Mouse (Mus musculus): Measurements from ENCODE around the gene Dmrtc2. TPM values are rescaled to one million over a fixed set of nuclear protein-coding genes. Genes with fewer than 3 reads are reported as not detected.

Gene Dmrtc2
- polyA plus RNA-seq, 1 experiment: not detected

DNA sequence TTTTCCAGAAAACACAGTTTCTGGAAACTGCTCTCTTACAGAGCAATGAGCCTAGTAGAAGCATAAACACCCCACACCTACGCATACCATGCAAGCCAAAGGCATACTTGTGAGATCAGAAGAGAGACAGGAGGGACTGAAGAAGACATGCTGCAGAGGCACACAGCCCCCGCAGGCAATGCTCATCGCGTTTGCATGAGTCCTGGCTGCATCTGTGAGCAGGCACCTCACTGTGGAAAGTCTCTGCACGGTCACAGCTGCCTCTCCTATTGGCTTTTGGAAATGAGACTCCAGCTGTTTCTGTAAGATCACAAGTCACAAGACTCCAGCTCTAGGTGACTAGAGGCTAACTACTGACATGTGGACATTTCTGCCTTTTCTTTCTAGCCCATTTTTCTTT is 19.7 kb upstream of the Dmrtc2 start:
- Histone ChIP-seq H3K4me1 (peaks cover 75% of the 10 kb centered on the region), H3K27me3 (replicated peaks) (no peaks in the 10 kb centered on the region), H3K4me3 (replicated peaks) (peak overlapping the region; percentile 66), H3K36me3 (replicated peaks; ENCODE audit: low read length) (no peaks in the 10 kb centered on the region), H3K9me3 (no peaks in the 10 kb centered on the region)
- TF ChIP-seq GATA1 (IDR thresholded peaks at IDR 0.05; ENCODE audit: borderline replicate concordance, low read length) (no peak), FLI1 (IDR thresholded peaks at IDR 0.05; ENCODE audit: low read length) (no peak)

DNA sequence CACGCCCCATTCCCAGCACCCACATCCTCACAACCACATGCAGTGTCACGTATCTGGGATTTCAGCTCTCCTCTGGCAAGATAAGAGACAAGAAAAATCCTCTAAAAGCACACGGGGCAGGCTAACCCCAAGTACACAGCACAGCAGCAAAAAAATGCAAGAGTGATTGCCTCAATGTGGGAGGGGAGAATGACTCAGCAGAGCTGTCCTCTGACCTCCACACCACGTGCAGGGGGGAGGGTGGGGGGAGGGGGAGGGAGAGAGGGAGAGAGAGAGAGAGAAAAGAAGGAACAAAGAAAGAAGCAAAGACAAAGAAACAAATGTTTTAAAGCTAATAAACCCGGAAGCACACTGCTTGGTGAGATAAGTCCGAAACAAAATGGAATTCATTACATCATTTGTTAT is 19.0 kb upstream of the Dmrtc2 start:
- H3K4me1 ChIP-seq: peaks cover 75% of the 10 kb centered on the region

GRCm38 (mm10) chr7:24851596-24852325 is 18.1 kb upstream of the Dmrtc2 start:
- TF ChIP-seq GATA1 (IDR thresholded peaks at IDR 0.05; ENCODE audit: borderline replicate concordance, low read length): no peak
- no peak for TF ChIP-seq FLI1 (IDR thresholded peaks at IDR 0.05; ENCODE audit: low read length)
- Histone ChIP-seq H3K36me3 (replicated peaks; ENCODE audit: low read length) (no peaks in the 10 kb centered on the region), H3K9me3 (no peaks in the 10 kb centered on the region), H3K4me3 (replicated peaks) (peak overlapping the region; percentile 85), H3K4me1 (peaks cover 75% of the 10 kb centered on the region), H3K27me3 (replicated peaks) (no peaks in the 10 kb centered on the region)

More for the DNA sequence above, 19.0 kb upstream of the Dmrtc2 start:
- no peaks in the 10 kb centered on the region for H3K27me3 ChIP-seq (replicated peaks)
- H3K36me3 ChIP-seq (replicated peaks; ENCODE audit: low read length): no peaks in the 10 kb centered on the region
- H3K9me3 ChIP-seq: no peaks in the 10 kb centered on the region
- peak overlapping the region; percentile 87 for H3K4me3 ChIP-seq (replicated peaks)
- TF ChIP-seq GATA1 (IDR thresholded peaks at IDR 0.05; ENCODE audit: borderline replicate concordance, low read length) (no peak), FLI1 (IDR thresholded peaks at IDR 0.05; ENCODE audit: low read length) (no peak)

- Histone ChIP-seq H3K9me3 (no peaks in the 10 kb centered on the region), H3K36me3 (replicated peaks; ENCODE audit: low read length) (no peaks in the 10 kb centered on the region), H3K27me3 (replicated peaks) (no peaks in the 10 kb centered on the region), H3K4me1 (peaks cover 82% of the 10 kb centered on the region), H3K4me3 (replicated peaks) (peak overlapping the region; percentile 85)
- no peak for TF ChIP-seq GATA1 (IDR thresholded peaks at IDR 0.05; ENCODE audit: borderline replicate concordance, low read length)
- TF ChIP-seq FLI1 (IDR thresholded peaks at IDR 0.05; ENCODE audit: low read length): no peak
Measured at GRCm38 (mm10) chr7:24852557-24853232, 17.2 kb upstream of the Dmrtc2 start.

DNA sequence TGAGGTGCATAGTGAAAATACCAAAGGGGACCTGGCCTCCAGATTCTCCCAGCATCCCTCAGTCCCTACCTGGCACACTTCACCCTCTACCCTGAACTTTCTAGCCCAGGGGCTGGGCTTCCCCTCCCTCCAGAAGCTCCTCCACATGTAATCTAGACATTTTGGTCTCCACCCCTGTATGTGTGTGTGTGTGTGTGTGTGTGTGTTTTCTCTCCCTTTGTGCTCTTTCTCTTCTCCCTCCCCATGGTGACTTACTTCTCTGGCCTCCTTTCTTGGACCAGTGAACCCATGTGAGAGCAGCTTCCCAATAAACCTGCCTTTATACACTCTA is 16.7 kb upstream of the Dmrtc2 start:
- H3K4me1 ChIP-seq: peaks cover 85% of the 10 kb centered on the region
- H3K27me3 ChIP-seq (replicated peaks): no peaks in the 10 kb centered on the region
- no peaks in the 10 kb centered on the region for H3K9me3 ChIP-seq
- H3K4me3 ChIP-seq (replicated peaks): no peak overlapping the region
- TF ChIP-seq FLI1 (IDR thresholded peaks at IDR 0.05; ENCODE audit: low read length) (no peak), GATA1 (IDR thresholded peaks at IDR 0.05; ENCODE audit: borderline replicate concordance, low read length) (no peak)
- no peaks in the 10 kb centered on the region for H3K36me3 ChIP-seq (replicated peaks; ENCODE audit: low read length)

DNA sequence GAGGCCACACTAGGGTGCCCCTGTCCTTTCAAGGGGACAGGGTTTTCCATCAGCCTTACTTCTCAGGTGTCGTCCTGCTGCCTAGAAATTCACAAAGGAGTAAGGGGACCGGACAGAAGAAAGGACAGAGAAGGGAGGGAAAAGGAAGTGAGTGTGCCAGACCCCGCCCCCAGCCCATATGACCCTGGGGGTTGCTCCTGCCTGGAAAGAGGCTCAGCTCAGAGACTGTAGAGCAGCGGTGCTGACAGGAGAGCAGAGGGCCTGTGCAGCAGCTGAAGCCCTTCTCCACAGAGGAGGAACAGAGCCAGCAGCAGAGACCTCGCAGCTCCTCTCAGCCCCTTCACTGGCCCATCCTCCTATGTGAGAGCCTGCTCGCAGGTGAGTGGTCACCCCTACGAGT is 16.2 kb upstream of the Dmrtc2 start:
- peaks cover 85% of the 10 kb centered on the region for H3K4me1 ChIP-seq
- no peak for TF ChIP-seq FLI1 (IDR thresholded peaks at IDR 0.05; ENCODE audit: low read length)
- no peak for TF ChIP-seq GATA1 (IDR thresholded peaks at IDR 0.05; ENCODE audit: borderline replicate concordance, low read length)
- no peaks in the 10 kb centered on the region for H3K27me3 ChIP-seq (replicated peaks)
- H3K4me3 ChIP-seq (replicated peaks): peak overlapping the region; percentile 74
- H3K36me3 ChIP-seq (replicated peaks; ENCODE audit: low read length): no peaks in the 10 kb centered on the region
- H3K9me3 ChIP-seq: no peaks in the 10 kb centered on the region

DNA sequence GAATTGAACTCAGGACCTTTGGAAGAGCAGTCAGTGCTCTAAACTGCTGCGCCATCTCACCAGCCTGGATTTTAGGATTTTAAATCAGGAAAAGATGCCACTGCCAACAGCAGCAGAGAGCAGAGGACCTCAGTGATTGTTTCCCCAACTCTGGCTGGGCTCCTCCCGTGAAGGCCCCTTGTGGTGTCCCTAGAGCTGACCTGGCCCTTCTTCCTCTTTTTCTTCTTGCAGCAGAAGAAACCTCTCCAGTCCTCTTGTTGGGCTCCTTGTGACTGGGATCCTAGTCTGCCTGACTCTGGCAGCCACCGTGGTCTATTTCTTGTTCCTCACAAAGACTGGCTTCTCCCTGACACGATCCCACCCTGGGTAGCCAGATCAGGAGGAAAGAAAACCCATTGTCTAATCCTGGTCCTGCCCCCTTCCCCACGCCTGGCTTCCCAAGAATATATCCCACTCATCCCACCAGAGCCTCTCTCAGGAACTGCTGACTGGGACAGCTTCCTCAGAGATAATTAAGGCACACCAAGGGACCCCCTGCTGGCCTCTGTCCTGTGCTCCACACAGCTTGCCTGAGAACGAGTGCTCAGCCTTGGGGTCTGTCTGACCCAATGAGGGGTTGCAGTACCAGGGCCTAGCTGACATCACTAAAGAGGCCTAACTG is 13.3 kb upstream of the Dmrtc2 start:
- Histone ChIP-seq H3K9me3 (no peaks in the 10 kb centered on the region), H3K36me3 (replicated peaks; ENCODE audit: low read length) (no peaks in the 10 kb centered on the region), H3K27me3 (replicated peaks) (peaks cover 3% of the 10 kb centered on the region), H3K4me3 (replicated peaks) (no peak overlapping the region), H3K4me1 (peaks cover 72% of the 10 kb centered on the region)
- TF ChIP-seq GATA1 (IDR thresholded peaks at IDR 0.05; ENCODE audit: borderline replicate concordance, low read length) (no peak), FLI1 (IDR thresholded peaks at IDR 0.05; ENCODE audit: low read length) (no peak)

GRCm38 (mm10) chr7:24859234-24859633 is 10.6 kb upstream of the Dmrtc2 start:
- TF ChIP-seq GATA1 (IDR thresholded peaks at IDR 0.05; ENCODE audit: borderline replicate concordance, low read length) (no peak), FLI1 (IDR thresholded peaks at IDR 0.05; ENCODE audit: low read length) (no peak)
- H3K4me3 ChIP-seq (replicated peaks): peak overlapping the region; percentile 38
- no peaks in the 10 kb centered on the region for H3K9me3 ChIP-seq
- H3K4me1 ChIP-seq: peaks cover 57% of the 10 kb centered on the region
- H3K36me3 ChIP-seq (replicated peaks; ENCODE audit: low read length): no peaks in the 10 kb centered on the region
- peaks cover 3% of the 10 kb centered on the region for H3K27me3 ChIP-seq (replicated peaks)

DNA sequence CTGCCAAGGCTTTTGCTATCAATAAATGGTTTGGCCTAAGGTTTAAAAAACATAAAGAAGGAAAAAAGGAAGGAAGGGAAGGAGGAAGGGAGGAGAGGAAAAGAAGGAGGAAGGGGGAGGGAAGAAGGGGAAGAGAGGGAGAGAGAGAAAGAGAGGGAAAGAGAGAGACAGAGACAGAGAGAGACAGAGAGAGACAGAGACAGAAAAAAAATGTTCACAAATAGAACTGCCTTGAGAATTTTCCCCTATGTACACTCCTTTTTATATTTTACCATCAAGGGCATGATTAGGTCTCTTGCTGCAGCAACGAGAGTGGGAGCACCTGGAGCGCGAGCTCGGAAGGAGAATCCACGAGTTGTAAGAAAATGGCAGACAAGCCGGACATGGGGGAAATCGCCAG is 7.9 kb upstream of the Dmrtc2 start, which contains the start of gene Gm9844:
TSS of gene Gm9844 (plus strand) at position 301 of the 400 bp plus-strand sequence.
- H3K4me1 ChIP-seq: peaks cover 42% of the 10 kb centered on the region

GRCm38 (mm10) chr7:24862853-24863252 is 7.0 kb upstream of the Dmrtc2 start:
- peaks cover 40% of the 10 kb centered on the region for H3K4me1 ChIP-seq
- no peak for TF ChIP-seq FLI1 (IDR thresholded peaks at IDR 0.05; ENCODE audit: low read length)
- TF ChIP-seq GATA1 (IDR thresholded peaks at IDR 0.05; ENCODE audit: borderline replicate concordance, low read length): no peak; the same call in 2 of the 3 replicates

More for the DNA sequence above, 7.9 kb upstream of the Dmrtc2 start, which contains the start of gene Gm9844:
- Histone ChIP-seq H3K9me3 (no peaks in the 10 kb centered on the region), H3K4me3 (replicated peaks) (no peak within 1 kb of the TSS), H3K36me3 (replicated peaks; ENCODE audit: low read length) (no peaks in the 10 kb centered on the region), H3K27me3 (replicated peaks) (peaks cover 13% of the 10 kb centered on the region)
- TF ChIP-seq FLI1 (IDR thresholded peaks at IDR 0.05; ENCODE audit: low read length): no peak

More at GRCm38 (mm10) chr7:24862853-24863252, 7.0 kb upstream of the Dmrtc2 start:
- Histone ChIP-seq H3K36me3 (replicated peaks; ENCODE audit: low read length) (no peaks in the 10 kb centered on the region), H3K27me3 (replicated peaks) (peaks cover 19% of the 10 kb centered on the region), H3K9me3 (no peaks in the 10 kb centered on the region), H3K4me3 (replicated peaks) (no peak overlapping the region)
